Comparison of ENCODE assay signal across 20 mouse cellular contexts in genomic region chr6:120479302-120479701, GRCm38 (mm10). TPM values are rescaled to one million over a fixed set of nuclear protein-coding genes. Genes with fewer than 3 reads are reported as not detected.
DNase-seq lines count a peak whose midpoint lies in the region; ATAC-seq lines count a peak whose summit lies in the region.
"Had no signal": no experiment of that assay in that cellular context is flagged by ENCODE, and none has a peak within 500 bp of the region (broad histone marks: within the 10 kb centered on the region; RNA-seq: fewer than 3 reads in every experiment).

No protein-coding gene starts in this region.

- H3K27me3 ChIP-seq in liver, embryonic 12.5 days (replicated peaks): no peaks in the 10 kb centered on the region
- no peaks in the 10 kb centered on the region for H3K27me3 ChIP-seq in midbrain, embryonic 13.5 days

- H3K27ac ChIP-seq in liver, embryonic 12.5 days: no peak overlapping the region
- no peak overlapping the region for H3K27ac ChIP-seq in midbrain, embryonic 13.5 days
- H3K27ac ChIP-seq: hindbrain, postnatal 0 days; liver, embryonic 14.5 days had no signal

- no peak overlapping the region for H3K4me2 ChIP-seq in liver, embryonic 12.5 days
- H3K4me2 ChIP-seq in midbrain, embryonic 13.5 days (replicated peaks): no peak overlapping the region
- H3K4me2 ChIP-seq: midbrain, embryonic 11.5 days had no signal

- peaks cover 13% of the 10 kb centered on the region for H3K4me1 ChIP-seq in liver, embryonic 12.5 days
- peaks cover 6% of the 10 kb centered on the region; the same call in 1 of the 2 replicates for H3K4me1 ChIP-seq in midbrain, embryonic 13.5 days (replicated peaks)

- no peak for ATAC-seq in liver, embryonic 12.5 days
- peak; percentile 92 for ATAC-seq in granulocyte monocyte progenitor cell, adult 5-6 weeks (replicated peaks; ENCODE audit: poor library complexity, severe bottlenecking)
- ATAC-seq in midbrain, embryonic 13.5 days: no peak
- ATAC-seq: forebrain, embryonic 16.5 days; hindbrain, postnatal 0 days had no signal

- no peak overlapping the region for H3K9ac ChIP-seq in liver, embryonic 12.5 days
- no peak overlapping the region for H3K9ac ChIP-seq in midbrain, embryonic 13.5 days (replicated peaks)
- H3K9ac ChIP-seq: liver, embryonic 14.5 days had no signal

- WGBS in liver, embryonic 12.5 days (ENCODE audit: insufficient replicate concordance): 44% methylated on average over 2 of the region's 2 CpGs
- 91% methylated on average over 2 of the region's 2 CpGs for WGBS in midbrain, embryonic 13.5 days

- H3K36me3 ChIP-seq in liver, embryonic 12.5 days: peaks cover 85% of the 10 kb centered on the region
- H3K36me3 ChIP-seq in midbrain, embryonic 13.5 days: peaks cover 7% of the 10 kb centered on the region; the same call in 1 of the 2 replicates

- H3K4me3 ChIP-seq in liver, embryonic 12.5 days: no peak overlapping the region
- no peak overlapping the region for H3K4me3 ChIP-seq in midbrain, embryonic 13.5 days (replicated peaks)

- DNase-seq in liver: peak; percentile 16
- DNase-seq in lung, postnatal 36 days: peak; percentile 67
- no peak for DNase-seq in embryo, embryonic 9.5 days (ENCODE audit: extremely low spot score)
- DNase-seq in frontal cortex, postnatal 10 days (ENCODE audit: low spot score in 2 of 2): no peak
- DNase-seq: adrenal gland, adult 8-10 months; cerebellum, adult 9-11 months; heart, postnatal 14 days; kidney, adult 18-20 months; kidney, postnatal 36 days; right cerebral cortex, postnatal 4 days had no signal

- no peaks in the 10 kb centered on the region for H3K9me3 ChIP-seq in liver, embryonic 12.5 days (replicated peaks)
- H3K9me3 ChIP-seq in midbrain, embryonic 13.5 days: no peaks in the 10 kb centered on the region
- H3K9me3 ChIP-seq: G1E had no signal

RNA-seq across cellular contexts. Expression of gene Tmem121b, which starts 14.3 kb away (rescaled TPM):
- 0.02 TPM in 1 of 2 replicates, not detected in the other for polyA plus RNA-seq in liver, embryonic 12.5 days (2016; fragmentation: Nextera tagmentation; extraction: Ambion mirVana)
- total RNA-seq in granulocyte monocyte progenitor cell, adult 5-6 weeks (2014; fragmentation: Nextera tagmentation): not detected in 2 replicates
- total RNA-seq in granulocyte monocyte progenitor cell, adult 5-6 weeks (2017): not detected in 2 replicates
- polyA plus RNA-seq in midbrain, embryonic 13.5 days (2015; fragmentation: Nextera tagmentation; extraction: Ambion mirVana): 2.6 and 3.0 TPM in 2 replicates
- total RNA-seq: gastrocnemius, adult 8-10 months; heart, adult 8-10 months had no signal
- polyA plus RNA-seq: G1E had no signal

RNA-seq across cellular contexts. Expression of gene Il17ra, which starts 16.3 kb away (rescaled TPM):
- 13.3 and 14.8 TPM in 2 replicates for polyA plus RNA-seq in liver, embryonic 12.5 days (2016; fragmentation: Nextera tagmentation; extraction: Ambion mirVana)
- 17.1 and 29.8 TPM in 2 replicates for total RNA-seq in granulocyte monocyte progenitor cell, adult 5-6 weeks (2014; fragmentation: Nextera tagmentation)
- 17.0 and 27.7 TPM in 2 replicates for total RNA-seq in granulocyte monocyte progenitor cell, adult 5-6 weeks (2017)
- polyA plus RNA-seq in midbrain, embryonic 13.5 days (2015; fragmentation: Nextera tagmentation; extraction: Ambion mirVana): 2.9 and 4.4 TPM in 2 replicates

RNA-seq across cellular contexts. Expression of gene Hdhd5, which starts 51.8 kb away (rescaled TPM):
- 15.6 and 16.0 TPM in 2 replicates for polyA plus RNA-seq in liver, embryonic 12.5 days (2016; fragmentation: Nextera tagmentation; extraction: Ambion mirVana)
- total RNA-seq in granulocyte monocyte progenitor cell, adult 5-6 weeks (2014; fragmentation: Nextera tagmentation): 7.4 and 9.6 TPM in 2 replicates
- 3.6 and 4.7 TPM in 2 replicates for total RNA-seq in granulocyte monocyte progenitor cell, adult 5-6 weeks (2017)
- 14.5 and 15.3 TPM in 2 replicates for polyA plus RNA-seq in midbrain, embryonic 13.5 days (2015; fragmentation: Nextera tagmentation; extraction: Ambion mirVana)

Comparison
In these comparisons a context has a peak if more than half of its experiments do, and no peak if none do; other contexts are left out.
1. DNase-seq: peak in liver (single experiment) and lung, postnatal 36 days (single experiment); none in embryo, embryonic 9.5 days (single experiment) and frontal cortex, postnatal 10 days (0 of 2).